Mouse (Mus musculus) C2C12 (cell line): ENCODE measurements around the gene Mecp2.

Experiments
- CTCF ChIP-seq: IDR thresholded peaks from one replicate; pipeline ENCODE4 v1.5.1; 2011; ENCODE audit not compliant: control insufficient read depth, insufficient read depth, insufficient read length
- MYOD1 ChIP-seq: IDR thresholded peaks from one replicate; pipeline ENCODE4 v1.6.1; 2011; ENCODE audit warnings: low read depth; ENCODE audit not compliant: control insufficient read depth, insufficient read length

GRCm38 (mm10) chrX:74045107-74045506 is 90.1 kb downstream of the Mecp2 start:
- no peak for TF ChIP-seq MYOD1
- TF ChIP-seq CTCF: no peak
